Mouse (Mus musculus) cerebellum, adult 2 months (tissue): ENCODE results near the gene Gm10100. TPM values are rescaled to one million over a fixed set of nuclear protein-coding genes. Genes with fewer than 3 reads are reported as not detected.
"Not testable (repeated sequence)": the region's sequence is repeated elsewhere in the genome, so short reads cannot be mapped to it uniquely, and the experiment has no call there.

Source experiments
- DNase-seq, 2 experiments: peaks; one replicate each; pipeline ENCODE4 v3.0.0; 2021
- H3K27ac ChIP-seq: fragments of 200-500 bp; 2 replicates; pipeline ENCODE4 v1.5.1; 2012; ENCODE audit warnings: low read length, control low read depth, inconsistent platforms; ENCODE audit not compliant: insufficient read depth
- H3K27me3 ChIP-seq: fragments of 200-500 bp; 2 replicates; pipeline ENCODE4 v1.6.1; 2012; ENCODE audit warnings: inconsistent platforms, mild to moderate bottlenecking, low read length, moderate library complexity; ENCODE audit not compliant: control insufficient read depth, insufficient read depth
- H3K4me1 ChIP-seq: fragments of 200-500 bp; 2 replicates; pipeline ENCODE4 v1.6.1; 2011; ENCODE audit warnings: low read length; ENCODE audit not compliant: control insufficient read depth, insufficient read depth
- H3K4me3 ChIP-seq: fragments of 200-500 bp; replicated peaks from 2 replicates; pipeline ENCODE3; 2011; ENCODE audit warnings: mild to moderate bottlenecking, low read depth, low read length, control low read depth; ENCODE audit not compliant: insufficient read depth
- CTCF ChIP-seq: fragments of 200-500 bp; IDR thresholded peaks from 2 replicates; pipeline ENCODE4 v1.5.1; 2011; ENCODE audit warnings: low read depth, mild to moderate bottlenecking, control low read depth, low read length, moderate library complexity, borderline replicate concordance; ENCODE audit not compliant: insufficient read depth
- POLR2A ChIP-seq: fragments of 200-500 bp; IDR thresholded peaks from 2 replicates; pipeline ENCODE4 v1.6.1; 2011; ENCODE audit warnings: low read length, control low read depth, borderline replicate concordance; ENCODE audit not compliant: insufficient read depth
- WGBS: fragments of 180-500 bp; shearing (Covaris S2); methylation state at CpG from one replicate; pipeline ENCODE4 v1.1.7; 2018; 5-methylcytosine and 5-hydroxymethylcytosine counted together
- polyA plus RNA-seq: library from polyadenylated mRNA; depleted of rRNA; stranded (reverse); fragments of >200 nt; gene quantifications from 2 replicates; pipeline ENCODE4 v1.2.3, GENCODE M21; 2012

Gm10100 gene
- polyA plus RNA-seq, 1 experiment, result not detected

DNA sequence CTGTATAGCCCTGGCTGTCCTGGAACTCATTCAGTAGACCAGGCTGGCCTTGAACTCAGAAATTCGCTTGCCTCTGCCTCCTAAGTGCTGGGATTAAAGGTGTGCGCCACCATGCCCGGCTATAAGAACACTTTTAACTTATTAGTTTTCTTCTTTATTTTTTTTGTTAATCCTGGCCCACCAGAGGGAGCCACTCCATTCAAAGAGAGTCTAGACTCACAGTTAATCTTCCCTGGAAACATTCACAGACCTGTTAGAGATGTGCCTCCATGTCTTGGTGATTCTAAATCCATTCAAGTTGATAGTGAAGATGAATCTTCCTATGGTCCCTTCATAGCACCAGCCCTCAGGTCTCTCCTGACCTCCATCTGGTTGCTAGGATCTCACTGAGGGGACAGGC lies 16.5 kb upstream of the Gm10100 start:
- no peak overlapping the region for H3K27ac ChIP-seq
- no peaks in the 10 kb centered on the region for H3K4me1 ChIP-seq
- no peak for TF ChIP-seq CTCF
- no peak for TF ChIP-seq POLR2A
- no peaks in the 10 kb centered on the region for H3K27me3 ChIP-seq
- WGBS, result 85% methylated on average over 3 of the region's 3 CpGs
- no peak for DNase-seq
- no peak overlapping the region for H3K4me3 ChIP-seq

DNA sequence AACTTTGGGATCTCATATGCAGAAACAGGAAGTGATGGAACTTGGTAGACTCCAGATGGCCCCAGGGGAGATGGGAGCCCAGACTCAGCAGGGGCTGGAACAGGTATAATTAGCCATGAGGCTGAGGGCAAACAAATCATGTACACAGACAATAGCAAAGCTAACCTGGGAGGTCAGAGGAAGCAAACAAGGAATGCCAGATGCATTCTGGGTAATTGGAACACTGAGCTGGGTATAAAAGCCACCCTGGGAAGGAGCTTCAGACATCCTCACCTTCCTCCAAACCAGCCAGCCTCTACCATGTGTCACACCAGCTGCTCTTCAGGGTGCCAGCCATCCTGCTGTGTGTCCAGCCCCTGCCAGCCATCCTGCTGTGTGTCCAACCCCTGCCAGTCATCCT lies 15.1 kb upstream of the Gm10100 start, which contains the start of gene Gm10024:
Gene Gm10024 (plus strand): TSS at position 301 of the 400 bp plus-strand sequence.
- not testable (repeated sequence) for H3K4me1 ChIP-seq, H3K27me3 ChIP-seq, DNase-seq, H3K4me3 ChIP-seq, H3K27ac ChIP-seq

DNA sequence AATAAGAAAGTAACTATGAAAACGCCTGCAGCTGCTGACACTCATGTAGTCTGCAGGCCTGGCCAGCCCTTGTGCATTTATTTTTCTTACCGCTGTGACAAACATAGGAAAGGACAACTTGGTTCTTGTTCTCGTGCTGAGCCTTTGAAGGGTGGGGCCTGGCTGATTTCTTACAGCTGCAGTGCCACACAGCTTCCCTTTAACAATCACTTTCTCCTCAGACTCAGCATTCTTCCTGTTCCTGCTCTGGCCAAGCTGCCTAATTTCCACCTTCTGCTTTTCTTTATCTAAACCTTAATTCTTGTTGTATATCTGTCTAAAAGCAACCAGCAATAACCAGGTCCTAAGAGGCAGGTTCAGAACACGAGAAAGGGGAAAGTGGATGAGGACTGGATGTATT lies 12.6 kb upstream of the Gm10100 start:
- H3K27me3 ChIP-seq, result no peaks in the 10 kb centered on the region
- no peaks in the 10 kb centered on the region for H3K4me1 ChIP-seq
- DNase-seq, result no peak
- no peak overlapping the region for H3K27ac ChIP-seq
- TF ChIP-seq POLR2A (no peak), CTCF (no peak)
- WGBS, result 71% methylated on average over 4 of the region's 4 CpGs
- H3K4me3 ChIP-seq, result no peak overlapping the region

DNA sequence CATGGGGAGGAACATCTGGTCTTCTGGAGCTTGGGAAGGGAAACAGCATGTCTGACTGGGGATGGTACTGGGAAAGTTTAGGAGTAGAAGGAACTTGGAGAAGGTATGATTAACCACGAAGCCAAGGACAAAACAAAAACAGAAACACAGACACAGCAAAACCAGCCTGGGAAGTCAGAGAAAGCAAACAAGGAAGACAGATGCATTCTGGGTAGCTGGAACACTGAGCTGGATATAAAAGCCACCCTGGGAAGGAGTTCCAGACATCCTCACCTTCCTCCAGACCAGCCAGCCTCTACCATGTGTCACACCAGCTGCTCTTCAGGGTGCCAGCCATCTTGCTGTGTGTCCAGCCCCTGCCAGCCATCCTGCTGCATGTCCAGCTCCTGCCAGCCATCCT lies 10.8 kb upstream of the Gm10100 start, which contains the start of gene Gm10142:
Gene Gm10142 (plus strand): TSS at position 301 of the 400 bp plus-strand sequence.
- H3K27me3 ChIP-seq, result no peaks in the 10 kb centered on the region
- TF ChIP-seq CTCF (no peak), POLR2A (no peak)
- H3K27ac ChIP-seq, result no peak within 1 kb of the TSS
- 77% methylated on average over 1 of the region's 1 CpGs for WGBS
- H3K4me1 ChIP-seq, result no peaks in the 10 kb centered on the region
- DNase-seq, result no peak
- H3K4me3 ChIP-seq, result no peak within 1 kb of the TSS

DNA sequence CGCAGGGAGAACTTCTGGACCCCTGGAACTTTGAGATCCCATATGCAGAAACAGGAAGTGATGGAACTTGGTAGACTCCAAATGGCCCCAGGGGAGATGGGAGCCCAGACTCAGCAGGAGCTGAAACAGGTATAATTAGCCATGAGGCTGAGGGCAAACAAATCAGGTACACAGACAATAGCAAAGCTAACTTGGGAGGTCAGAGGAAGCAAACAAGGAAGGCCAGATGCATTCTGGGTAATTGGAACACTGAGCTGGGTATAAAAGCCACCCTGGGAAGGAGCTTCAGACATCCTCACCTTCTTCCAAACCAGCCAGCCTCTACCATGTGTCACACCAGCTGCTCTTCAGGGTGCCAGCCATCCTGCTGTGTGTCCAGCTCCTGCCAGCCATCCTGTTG lies 6.0 kb upstream of the Gm10100 start, which contains the start of gene Krtap12-1:
Gene Krtap12-1 (plus strand): TSS at position 301 of the 400 bp plus-strand sequence.
- not testable (repeated sequence) for H3K4me3 ChIP-seq, H3K4me1 ChIP-seq, H3K27me3 ChIP-seq, H3K27ac ChIP-seq, DNase-seq
- WGBS, result 97% methylated on average over 1 of the region's 1 CpGs

DNA sequence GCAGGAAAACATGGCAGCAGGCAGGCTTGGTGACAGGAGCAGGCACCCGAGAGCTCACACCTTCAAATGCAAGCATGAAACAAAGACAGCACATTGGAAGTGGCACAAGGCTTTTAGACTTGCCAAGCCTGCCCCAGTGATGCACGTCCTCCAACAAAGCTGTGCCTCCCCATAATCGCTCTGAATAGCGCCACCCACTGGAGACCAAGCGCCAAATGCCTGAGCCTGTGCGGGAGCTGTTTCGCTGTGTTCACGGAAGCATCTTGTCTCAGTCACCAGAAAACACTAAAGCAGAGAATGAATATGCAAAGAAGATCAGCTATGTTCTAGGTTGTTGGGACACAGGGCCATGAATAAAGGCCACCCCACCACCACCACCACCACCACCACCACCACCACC lies 1.4 kb upstream of the Gm10100 start:
- TF ChIP-seq CTCF, result no peak
- no peak for TF ChIP-seq POLR2A
- no peaks in the 10 kb centered on the region for H3K27me3 ChIP-seq

DNA sequence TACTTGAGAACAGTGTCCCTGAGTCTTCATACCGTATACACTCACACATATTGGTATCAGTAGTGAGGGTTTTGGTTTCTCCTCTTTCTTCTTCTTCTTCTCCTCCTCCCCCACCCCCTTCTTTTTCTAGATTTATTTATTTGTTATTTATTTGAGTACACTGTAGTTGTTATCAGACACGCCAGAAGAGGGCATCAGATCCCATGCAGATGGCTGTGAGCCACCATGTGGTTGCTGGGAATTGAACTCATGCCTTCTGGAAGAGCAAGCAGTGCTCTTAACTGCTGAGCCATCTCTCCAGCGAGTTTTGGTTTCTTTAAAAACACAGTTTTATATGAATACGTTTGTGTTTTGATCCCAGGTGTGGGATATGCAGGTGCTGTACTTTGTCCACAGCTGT lies 2.0 kb downstream of the Gm10100 start:
- DNase-seq, result no peak
- H3K4me3 ChIP-seq, result no peak overlapping the region
- H3K27ac ChIP-seq, result no peak overlapping the region
- no peaks in the 10 kb centered on the region for H3K27me3 ChIP-seq
- WGBS, result 79% methylated on average over 4 of the region's 4 CpGs
- H3K4me1 ChIP-seq, result no peaks in the 10 kb centered on the region
- TF ChIP-seq POLR2A (no peak), CTCF (no peak)

More for the DNA sequence above, 1.4 kb upstream of the Gm10100 start:
- DNase-seq, result no peak
- 72% methylated on average over 8 of the region's 8 CpGs for WGBS
- Histone ChIP-seq H3K4me1 (no peaks in the 10 kb centered on the region), H3K27ac (no peak overlapping the region), H3K4me3 (no peak overlapping the region)

DNA sequence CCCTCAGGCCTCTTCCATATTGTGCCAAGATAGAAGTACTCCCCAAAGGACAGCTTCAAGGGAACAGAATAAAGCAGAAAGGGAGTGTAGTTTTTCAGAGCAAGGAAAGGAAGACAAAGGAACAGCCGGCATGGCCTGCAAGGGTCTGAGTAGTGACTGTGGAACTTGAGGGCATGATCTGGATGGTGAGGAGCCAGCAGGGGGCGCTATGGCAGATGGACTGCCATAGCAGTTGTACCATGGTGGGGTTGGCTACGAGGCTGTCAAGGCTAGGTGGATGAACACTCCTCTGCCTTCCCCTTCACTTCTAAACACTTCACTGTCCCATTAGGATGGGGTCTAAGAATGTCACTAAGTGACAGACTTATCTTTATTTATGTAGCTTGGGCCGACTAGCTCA lies 3.0 kb downstream of the Gm10100 start:
- no peaks in the 10 kb centered on the region for H3K27me3 ChIP-seq
- no peak for TF ChIP-seq POLR2A
- TF ChIP-seq CTCF, result no peak
- 60% methylated on average over 4 of the region's 4 CpGs for WGBS
- DNase-seq, result no peak
- no peak overlapping the region for H3K4me3 ChIP-seq
- H3K27ac ChIP-seq, result no peak overlapping the region
- H3K4me1 ChIP-seq, result no peaks in the 10 kb centered on the region

DNA sequence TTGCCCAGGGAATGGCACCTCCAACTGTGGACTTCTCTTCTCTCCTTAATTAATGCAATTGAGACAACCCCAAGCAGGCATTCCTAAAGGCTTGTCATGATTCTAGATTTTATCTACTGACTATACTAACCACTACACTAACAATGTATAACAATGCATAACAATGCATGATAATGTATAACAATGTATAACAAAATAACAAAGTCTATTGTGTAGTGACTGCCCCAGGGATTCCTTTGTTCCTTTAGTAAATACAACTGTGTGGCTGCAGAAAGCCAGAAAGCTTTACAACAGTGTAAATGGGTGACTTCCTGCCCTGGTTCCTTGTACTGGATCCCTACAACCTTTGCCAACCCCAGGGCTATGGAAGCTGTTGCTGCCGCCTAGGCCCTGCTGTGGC lies 9.6 kb downstream of the Gm10100 start:
- Histone ChIP-seq H3K4me3 (no peak overlapping the region), H3K27me3 (no peaks in the 10 kb centered on the region), H3K4me1 (no peaks in the 10 kb centered on the region), H3K27ac (no peak overlapping the region)
- DNase-seq, result no peak
- TF ChIP-seq POLR2A, result no peak
- TF ChIP-seq CTCF, result no peak
- WGBS, result 84% methylated on average over 1 of the region's 1 CpGs
